Mouse (Mus musculus) heart, adult 2 months (tissue): ENCODE measurements around the gene Fam213a.

ENCODE experiments used
- CTCF ChIP-seq: fragments of 200-600 bp; IDR thresholded peaks from 2 replicates; pipeline ENCODE4 v1.8.1; 2022; ENCODE audit warnings: antibody characterized with exemption, mild to moderate bottlenecking, moderate library complexity
- POLR2A ChIP-seq: fragments of 200-500 bp; IDR thresholded peaks from 2 replicates; pipeline ENCODE4 v1.6.1; 2011; ENCODE audit warnings: mild to moderate bottlenecking, low read depth, low read length, control low read depth; ENCODE audit not compliant: insufficient read depth

GRCm38 (mm10) chr14:40979723-40980122 lies 33.9 kb downstream of the Fam213a start:
- TF ChIP-seq POLR2A: no peak
- no peak for TF ChIP-seq CTCF
